Mouse (Mus musculus): ENCODE results near the gene Tbc1d8b.

Tbc1d8b gene

GRCm38 (mm10) chrX:139778886-139779285, 94.1 kb downstream of the Tbc1d8b start:
- in situ Hi-C loops (cut with MboI, MseI): loop anchor here (5.0 kb wide), 2 partner anchors 43 to 58 kb away; no protein-coding TSS in a partner anchor

- in situ Hi-C loops (cut with MboI, MseI): loop anchor here (5.0 kb wide), 2 partner anchors 43 to 58 kb away; no protein-coding TSS in a partner anchor
Observed at GRCm38 (mm10) chrX:139779401-139779800, 94.6 kb downstream of the Tbc1d8b start.

GRCm38 (mm10) chrX:139780988-139781387, 96.2 kb downstream of the Tbc1d8b start:
- in situ Hi-C loops (cut with MboI, MseI): no loop called here

- in situ Hi-C loops (cut with MboI, MseI): no loop called here
Observed at GRCm38 (mm10) chrX:139781563-139781962, 96.8 kb downstream of the Tbc1d8b start.

- in situ Hi-C loops (cut with MboI, MseI): no loop called here
Observed at GRCm38 (mm10) chrX:139782278-139783044, 97.7 kb downstream of the Tbc1d8b start, which contains the start of gene Ripply1. Gene Ripply1, minus strand, starts transcription at chrX:139782353.

GRCm38 (mm10) chrX:139783045-139783422, 98.2 kb downstream of the Tbc1d8b start:
- in situ Hi-C loops (cut with MboI, MseI): no loop called here

GRCm38 (mm10) chrX:139785764-139786163, 101.0 kb downstream of the Tbc1d8b start:
- in situ Hi-C loops (cut with MboI, MseI): no loop called here

- in situ Hi-C loops (cut with MboI, MseI): no loop called here
Observed at GRCm38 (mm10) chrX:139794072-139794845, 109.5 kb downstream of the Tbc1d8b start.

GRCm38 (mm10) chrX:139796037-139796436, 111.2 kb downstream of the Tbc1d8b start:
- in situ Hi-C loops (cut with MboI, MseI): no loop called here

GRCm38 (mm10) chrX:139797875-139798274, 113.1 kb downstream of the Tbc1d8b start:
- in situ Hi-C loops (cut with MboI, MseI): no loop called here

GRCm38 (mm10) chrX:139799953-139800352, 115.2 kb downstream of the Tbc1d8b start:
- in situ Hi-C loops (cut with MboI, MseI): no loop called here

GRCm38 (mm10) chrX:139800406-139800878, 115.6 kb downstream of the Tbc1d8b start, which contains the start of gene Cldn2:
Gene Cldn2, plus strand, starts transcription at chrX:139800828.
- in situ Hi-C loops (cut with MboI, MseI): no loop called here

Measured in T-helper 17 cell (primary cell).